Mouse (Mus musculus) kidney, postnatal 4 days (tissue): Measurements from ENCODE around the gene Shisal2b.

ENCODE experiments used
- DNase-seq, 2 experiments: peaks; one replicate each; pipeline ENCODE4 v3.0.0; 2021; ENCODE audit warnings: mixed read lengths in 2 of 2

Shisal2b gene

GRCm38 (mm10) chr13:104816635-104817571 is 46.8 kb downstream of the Shisal2b start, which contains the start of gene Cwc27:
Cwc27 (minus strand) TSS chr13:104817142.
- DNase-seq, result peak; percentile 83 to 88

- no peak for DNase-seq
Measured at GRCm38 (mm10) chr13:104816270-104816634, 47.4 kb downstream of the Shisal2b start.

- DNase-seq, result no peak
Measured at GRCm38 (mm10) chr13:104805681-104806080, 58.0 kb downstream of the Shisal2b start.

- no peak for DNase-seq
Measured at GRCm38 (mm10) chr13:104799566-104800182, 64.0 kb downstream of the Shisal2b start.

GRCm38 (mm10) chr13:104799067-104799466 is 64.6 kb downstream of the Shisal2b start:
- DNase-seq, result no peak
